Mouse (Mus musculus) kidney, embryonic 15.5 days (tissue): ENCODE results near the gene U2af1. TPM values are rescaled to one million over a fixed set of nuclear protein-coding genes. Genes with fewer than 3 reads are reported as not detected.
"Not testable (repeated sequence)": the region's sequence is repeated elsewhere in the genome, so short reads cannot be mapped to it uniquely, and the experiment has no call there.

Experiments used
- ATAC-seq: fragments of 200-750 bp; cut with Nextera tagmentation; replicated peaks from 2 replicates; pipeline ENCODE4 v1.8.0; 2017; ENCODE audit warnings: moderate TSS enrichment; ENCODE audit not compliant: low FRiP score
- H3K27ac ChIP-seq: fragments of 300-500 bp; sonication (generic); 2 replicates; pipeline ENCODE4 v1.5.1; 2015; ENCODE audit warnings: mild to moderate bottlenecking, inconsistent platforms
- H3K27me3 ChIP-seq: fragments of 300-500 bp; sonication (generic); 2 replicates; pipeline ENCODE4 v1.6.1; 2015; ENCODE audit warnings: inconsistent platforms
- H3K36me3 ChIP-seq: fragments of 300-500 bp; sonication (generic); 2 replicates; pipeline ENCODE4 v1.6.1; 2015; ENCODE audit warnings: inconsistent platforms
- H3K4me1 ChIP-seq: fragments of 300-500 bp; sonication (generic); 2 replicates; pipeline ENCODE4 v1.6.1; 2015; ENCODE audit warnings: inconsistent platforms
- H3K4me2 ChIP-seq: fragments of 300-500 bp; sonication (generic); 2 replicates; pipeline ENCODE4 v1.6.1; 2015; ENCODE audit warnings: moderate library complexity, mild to moderate bottlenecking, inconsistent platforms
- H3K4me3 ChIP-seq: fragments of 300-500 bp; sonication (generic); replicated peaks from 2 replicates; pipeline ENCODE4 v1.5.1; 2015; ENCODE audit warnings: mild to moderate bottlenecking, inconsistent platforms
- H3K9ac ChIP-seq: fragments of 300-500 bp; sonication (generic); 2 replicates; pipeline ENCODE4 v1.6.1; 2015; ENCODE audit warnings: mild to moderate bottlenecking, inconsistent platforms
- H3K9me3 ChIP-seq: fragments of 300-500 bp; sonication (generic); replicated peaks from 2 replicates; pipeline ENCODE4 v1.6.1; 2016; ENCODE audit warnings: inconsistent platforms
- WGBS: fragments of 180-500 bp; shearing (Covaris S2); methylation state at CpG from one replicate; pipeline ENCODE4 v1.1.7; 2015; ENCODE audit warnings: mixed read lengths; 5-methylcytosine and 5-hydroxymethylcytosine counted together
- polyA plus RNA-seq: library from polyadenylated mRNA; unstranded; fragments of >200 nt; fragmentation: Nextera tagmentation; extraction: Ambion mirVana; gene quantifications from 2 replicates; pipeline ENCODE4 v1.2.1, GENCODE M21; 2015

Gene U2af1
- polyA plus RNA-seq, 1 experiment from 2014 or later = 335 TPM

- Histone ChIP-seq H3K4me1 (peaks cover 18% of the 10 kb centered on the region), H3K9ac (peak within 1 kb of the TSS; percentile 44; the same call in 1 of the 2 replicates), H3K4me3 (peak within 1 kb of the TSS; percentile 50), H3K27me3 (peaks cover 19% of the 10 kb centered on the region), H3K36me3 (no peaks in the 10 kb centered on the region), H3K4me2 (peak within 1 kb of the TSS; percentile 98), H3K27ac (no peak within 1 kb of the TSS), H3K9me3 (no peaks in the 10 kb centered on the region)
- WGBS = 2% methylated on average over 61 of the region's 61 CpGs
- ATAC-seq = peak; percentile 96
Observed at GRCm38 (mm10) chr17:31636942-31637811, 21.5 kb downstream of the U2af1 start, which contains the start of gene Cbs. TSS of gene Cbs (minus strand) at chr17:31637238.

GRCm38 (mm10) chr17:31636277-31636941 is 22.3 kb downstream of the U2af1 start:
- no peaks in the 10 kb centered on the region for H3K36me3 ChIP-seq
- H3K27ac ChIP-seq = no peak overlapping the region
- peak overlapping the region; percentile 50 for H3K4me3 ChIP-seq
- H3K9ac ChIP-seq = peak overlapping the region; percentile 44; the same call in 1 of the 2 replicates
- ATAC-seq = peak; percentile 55
- peaks cover 18% of the 10 kb centered on the region for H3K4me1 ChIP-seq
- no peaks in the 10 kb centered on the region for H3K9me3 ChIP-seq
- H3K4me2 ChIP-seq = peak overlapping the region; percentile 98
- 5% methylated on average over 45 of the region's 45 CpGs for WGBS
- H3K27me3 ChIP-seq = peaks cover 19% of the 10 kb centered on the region

GRCm38 (mm10) chr17:31635781-31636180 is 22.9 kb downstream of the U2af1 start:
- Histone ChIP-seq H3K9me3 (no peaks in the 10 kb centered on the region), H3K4me3 (no peak overlapping the region), H3K4me2 (peak overlapping the region; percentile 98), H3K36me3 (no peaks in the 10 kb centered on the region), H3K4me1 (peaks cover 18% of the 10 kb centered on the region), H3K27ac (no peak overlapping the region), H3K9ac (no peak overlapping the region), H3K27me3 (peaks cover 19% of the 10 kb centered on the region)
- no peak for ATAC-seq
- WGBS = 55% methylated on average over 11 of the region's 11 CpGs

GRCm38 (mm10) chr17:31634896-31635295 is 23.8 kb downstream of the U2af1 start:
- no peak overlapping the region for H3K4me3 ChIP-seq
- no peak for ATAC-seq
- no peak overlapping the region for H3K9ac ChIP-seq
- H3K9me3 ChIP-seq = no peaks in the 10 kb centered on the region
- no peak overlapping the region for H3K4me2 ChIP-seq
- peaks cover 19% of the 10 kb centered on the region for H3K27me3 ChIP-seq
- peaks cover 18% of the 10 kb centered on the region for H3K4me1 ChIP-seq
- H3K27ac ChIP-seq = no peak overlapping the region
- no peaks in the 10 kb centered on the region for H3K36me3 ChIP-seq
- WGBS = 79% methylated on average over 5 of the region's 5 CpGs

GRCm38 (mm10) chr17:31633007-31633406 is 25.7 kb downstream of the U2af1 start:
- WGBS = 75% methylated on average over 6 of the region's 6 CpGs

GRCm38 (mm10) chr17:31631081-31631800 is 27.5 kb downstream of the U2af1 start:
- Histone ChIP-seq H3K4me1 (peaks cover 4% of the 10 kb centered on the region), H3K9ac (no peak overlapping the region), H3K27ac (no peak overlapping the region), H3K4me3 (no peak overlapping the region), H3K4me2 (no peak overlapping the region), H3K36me3 (no peaks in the 10 kb centered on the region), H3K9me3 (no peaks in the 10 kb centered on the region), H3K27me3 (peaks cover 12% of the 10 kb centered on the region)
- WGBS = 80% methylated on average over 10 of the region's 10 CpGs
- no peak for ATAC-seq

More at GRCm38 (mm10) chr17:31633007-31633406, 25.7 kb downstream of the U2af1 start:
- no peak overlapping the region for H3K9ac ChIP-seq
- no peaks in the 10 kb centered on the region for H3K9me3 ChIP-seq
- H3K4me1 ChIP-seq = peaks cover 18% of the 10 kb centered on the region
- H3K4me3 ChIP-seq = no peak overlapping the region
- ATAC-seq = no peak
- no peak overlapping the region for H3K4me2 ChIP-seq
- H3K27ac ChIP-seq = no peak overlapping the region
- H3K36me3 ChIP-seq = no peaks in the 10 kb centered on the region
- peaks cover 19% of the 10 kb centered on the region for H3K27me3 ChIP-seq

GRCm38 (mm10) chr17:31627961-31628360 is 30.7 kb downstream of the U2af1 start:
- 90% methylated on average over 2 of the region's 2 CpGs for WGBS
- H3K4me3 ChIP-seq = no peak overlapping the region

GRCm38 (mm10) chr17:31623101-31623500 is 35.6 kb downstream of the U2af1 start:
- ATAC-seq = no peak
- Histone ChIP-seq H3K9me3 (no peaks in the 10 kb centered on the region), H3K27me3 (no peaks in the 10 kb centered on the region), H3K9ac (no peak overlapping the region), H3K4me1 (no peaks in the 10 kb centered on the region), H3K4me3 (no peak overlapping the region), H3K4me2 (no peak overlapping the region), H3K27ac (no peak overlapping the region), H3K36me3 (no peaks in the 10 kb centered on the region)
- WGBS = 88% methylated on average over 4 of the region's 4 CpGs

More at GRCm38 (mm10) chr17:31627961-31628360, 30.7 kb downstream of the U2af1 start:
- Histone ChIP-seq H3K4me1 (no peaks in the 10 kb centered on the region), H3K9me3 (no peaks in the 10 kb centered on the region), H3K4me2 (no peak overlapping the region), H3K27me3 (no peaks in the 10 kb centered on the region; the same call in 1 of the 2 replicates), H3K9ac (no peak overlapping the region), H3K27ac (no peak overlapping the region), H3K36me3 (no peaks in the 10 kb centered on the region)
- ATAC-seq = no peak

- WGBS = 63% methylated on average over 4 of the region's 4 CpGs
- no peak for ATAC-seq
- H3K4me3 ChIP-seq = no peak overlapping the region
- H3K4me2 ChIP-seq = no peak overlapping the region
- no peaks in the 10 kb centered on the region for H3K27me3 ChIP-seq
- H3K4me1 ChIP-seq = no peaks in the 10 kb centered on the region
- no peak overlapping the region for H3K9ac ChIP-seq
- no peak overlapping the region for H3K27ac ChIP-seq
- no peaks in the 10 kb centered on the region for H3K36me3 ChIP-seq
- no peaks in the 10 kb centered on the region for H3K9me3 ChIP-seq
Observed at GRCm38 (mm10) chr17:31613086-31613755, 45.5 kb downstream of the U2af1 start.

- Histone ChIP-seq H3K36me3 (peaks cover 20% of the 10 kb centered on the region), H3K9ac (no peak overlapping the region), H3K27me3 (no peaks in the 10 kb centered on the region), H3K27ac (no peak overlapping the region), H3K4me3 (no peak overlapping the region), H3K4me1 (no peaks in the 10 kb centered on the region), H3K4me2 (no peak overlapping the region), H3K9me3 (no peaks in the 10 kb centered on the region)
- WGBS = 78% methylated on average over 3 of the region's 3 CpGs
- ATAC-seq = no peak
Observed at GRCm38 (mm10) chr17:31609895-31610294, 48.8 kb downstream of the U2af1 start.

GRCm38 (mm10) chr17:31609173-31609572 is 49.5 kb downstream of the U2af1 start:
- H3K9ac ChIP-seq, H3K9me3 ChIP-seq: not testable (repeated sequence)
- WGBS = 89% methylated on average over 3 of the region's 3 CpGs

More at GRCm38 (mm10) chr17:31609173-31609572, 49.5 kb downstream of the U2af1 start:
- H3K36me3 ChIP-seq = peaks cover 27% of the 10 kb centered on the region
- H3K4me3 ChIP-seq, H3K27me3 ChIP-seq, ATAC-seq, H3K4me1 ChIP-seq, H3K27ac ChIP-seq, H3K4me2 ChIP-seq: not testable (repeated sequence)
